Mouse (Mus musculus): ENCODE data around the gene Pcna.

- no peak for TF ChIP-seq CTCF (IDR thresholded peaks at IDR 0.05)
- TF ChIP-seq EP300 (IDR thresholded peaks at IDR 0.05; ENCODE audit: insufficient read depth, low read depth, low read length), result no peak
- no peak for TF ChIP-seq POLR2A (IDR thresholded peaks at IDR 0.05; ENCODE audit: insufficient read depth, low read depth, low read length)
Observed at GRCm38 (mm10) chr2:132262175-132262574, 9.1 kb upstream of the Pcna start.
